Mouse (Mus musculus) embryonic fibroblast, embryonic 13.5 days (primary cell): ENCODE data around the gene Stim1. TPM values are rescaled to one million over a fixed set of nuclear protein-coding genes. Genes with fewer than 3 reads are reported as not detected.

Experiments used
- H3K27ac ChIP-seq: 2 replicates; pipeline ENCODE4 v1.5.1; 2012; ENCODE audit warnings: low read length, control low read depth, inconsistent platforms; ENCODE audit not compliant: insufficient read depth
- H3K4me1 ChIP-seq: 2 replicates; pipeline ENCODE4 v1.6.1; 2011; ENCODE audit warnings: low read length; ENCODE audit not compliant: control insufficient read depth, insufficient read depth
- H3K4me3 ChIP-seq: 2 replicates; pipeline ENCODE4 v1.5.1; 2011; ENCODE audit warnings: mild to moderate bottlenecking, control low read depth, low read length; ENCODE audit not compliant: insufficient read depth
- CTCF ChIP-seq: IDR thresholded peaks from 2 replicates; pipeline ENCODE4 v1.5.1; 2011; ENCODE audit warnings: mild to moderate bottlenecking, control low read depth, low read length, moderate library complexity, borderline replicate concordance; ENCODE audit not compliant: insufficient read depth
- POLR2A ChIP-seq: IDR thresholded peaks from 2 replicates; pipeline ENCODE4 v1.6.1; 2011; ENCODE audit warnings: low read depth, mild to moderate bottlenecking, control low read depth, low read length, moderate library complexity
- polyA plus RNA-seq: library from polyadenylated mRNA; stranded (reverse); fragments of >200 nt; gene quantifications from 2 replicates; pipeline ENCODE4 v1.2.4, GENCODE M21; 2011; ENCODE audit warnings: low read depth; ENCODE audit not compliant: missing spikeins, insufficient read length

Gene Stim1
- polyA plus RNA-seq, 1 experiment = 27.6 TPM

DNA sequence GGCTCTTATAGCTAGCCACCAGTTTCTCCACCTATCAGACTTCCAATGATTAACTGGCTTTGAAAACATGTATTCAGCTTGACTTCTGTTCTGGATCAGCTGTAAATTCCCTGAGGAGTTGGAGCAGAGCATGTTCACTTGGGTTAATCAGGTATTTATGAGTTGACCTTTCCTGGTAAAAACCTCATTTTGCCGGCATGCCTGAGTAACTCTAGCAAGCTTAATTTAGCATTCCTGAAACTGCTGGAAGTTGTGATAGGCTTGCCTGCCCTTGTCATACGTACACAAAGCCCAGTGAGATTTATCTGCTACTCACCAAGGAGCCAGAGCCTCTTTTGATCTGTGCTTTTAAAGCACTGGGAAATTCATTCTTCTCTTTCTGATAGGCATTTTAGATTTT, 25.6 kb downstream of the Stim1 start:
- peaks cover 4% of the 10 kb centered on the region; the same call in 1 of the 2 replicates for H3K4me1 ChIP-seq
- no peak for TF ChIP-seq CTCF
- no peak for TF ChIP-seq POLR2A
- no peak overlapping the region for H3K27ac ChIP-seq
- no peak overlapping the region for H3K4me3 ChIP-seq

DNA sequence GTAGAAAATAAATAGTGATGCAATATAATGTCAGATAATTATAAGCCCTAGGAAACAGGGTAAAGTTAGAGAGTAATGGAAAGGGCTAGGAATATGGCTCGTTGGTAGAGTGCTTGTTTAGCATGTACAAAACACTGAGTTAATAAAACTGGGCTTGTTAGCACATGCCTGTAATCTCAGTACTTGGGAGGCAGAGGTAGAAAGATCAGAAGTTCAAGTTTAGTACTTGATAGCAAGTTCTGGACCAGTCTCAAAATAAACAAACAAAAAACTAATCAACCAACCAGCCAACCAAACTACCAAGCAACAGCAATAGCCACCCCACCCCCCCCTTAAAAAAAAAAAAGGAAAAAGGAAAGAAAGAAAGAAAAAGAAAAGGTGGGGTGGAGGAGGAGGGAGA, 33.2 kb downstream of the Stim1 start:
- Histone ChIP-seq H3K4me3 (no peak overlapping the region), H3K4me1 (no peaks in the 10 kb centered on the region), H3K27ac (no peak overlapping the region)
- no peak for TF ChIP-seq POLR2A
- no peak for TF ChIP-seq CTCF

DNA sequence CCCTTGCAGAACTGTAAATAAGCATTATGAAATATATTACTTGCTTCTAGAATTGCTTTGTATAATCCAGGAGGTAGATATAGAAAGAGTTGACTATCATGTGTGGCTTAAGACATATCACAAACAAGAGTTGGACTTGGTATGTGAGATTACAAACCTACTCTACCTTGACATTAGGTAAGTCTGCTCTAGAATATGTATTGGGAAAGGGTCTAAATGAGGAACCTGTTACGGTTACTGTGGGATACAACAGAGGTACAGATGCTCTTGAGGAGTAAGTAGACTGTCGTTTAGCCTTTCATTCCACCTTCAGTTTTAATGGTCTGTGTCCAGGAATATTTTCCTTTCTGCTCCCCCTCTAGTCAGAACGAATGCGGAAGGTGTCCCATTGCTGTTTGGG, 34.9 kb downstream of the Stim1 start:
- TF ChIP-seq CTCF = no peak
- TF ChIP-seq POLR2A = no peak

DNA sequence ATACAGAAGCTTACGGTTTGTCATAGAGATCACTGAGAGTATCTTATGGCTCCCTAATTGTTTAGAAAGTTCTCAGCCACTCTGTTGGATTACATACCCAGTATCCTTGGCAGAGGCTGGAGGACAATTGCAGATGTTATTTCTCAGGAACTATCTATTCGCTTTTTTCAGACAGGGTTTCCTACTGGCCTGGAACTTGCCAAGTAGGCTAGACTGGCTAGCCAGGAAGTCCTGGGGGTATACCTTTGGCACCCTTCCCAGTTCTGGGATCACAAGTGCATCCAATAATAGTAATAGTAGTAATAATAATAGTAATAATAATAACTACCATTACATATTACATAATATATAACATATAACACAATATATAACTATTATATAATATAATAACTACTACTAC, 38.0 kb downstream of the Stim1 start:
- TF ChIP-seq POLR2A (no peak), CTCF (no peak)

More for the DNA sequence above, 34.9 kb downstream of the Stim1 start:
- Histone ChIP-seq H3K4me1 (no peaks in the 10 kb centered on the region), H3K27ac (no peak overlapping the region), H3K4me3 (no peak overlapping the region)

DNA sequence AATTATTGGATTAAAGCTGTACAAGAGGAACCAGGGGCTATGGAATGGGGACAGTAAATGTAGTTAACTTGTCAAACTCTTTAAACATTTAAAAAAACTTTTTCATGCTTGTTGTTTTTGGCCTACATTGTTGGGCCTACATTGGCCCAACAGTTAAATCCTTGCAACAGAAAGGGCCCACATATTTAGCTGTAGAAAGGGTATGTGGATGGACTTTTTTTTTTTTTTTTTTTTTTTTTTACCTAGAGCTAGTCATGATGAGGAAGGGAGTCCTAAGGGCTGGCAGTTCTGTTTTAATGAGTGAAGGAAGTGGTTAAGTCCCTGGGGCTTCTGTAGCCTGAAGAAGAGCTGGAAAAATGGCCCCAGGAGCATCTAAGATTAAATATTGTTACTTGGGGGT, 42.7 kb downstream of the Stim1 start:
- Histone ChIP-seq H3K4me1 (no peaks in the 10 kb centered on the region), H3K27ac (no peak overlapping the region), H3K4me3 (no peak overlapping the region)
- TF ChIP-seq CTCF = no peak
- TF ChIP-seq POLR2A = no peak

More for the DNA sequence above, 38.0 kb downstream of the Stim1 start:
- Histone ChIP-seq H3K4me1 (no peaks in the 10 kb centered on the region), H3K4me3 (no peak overlapping the region), H3K27ac (no peak overlapping the region)

DNA sequence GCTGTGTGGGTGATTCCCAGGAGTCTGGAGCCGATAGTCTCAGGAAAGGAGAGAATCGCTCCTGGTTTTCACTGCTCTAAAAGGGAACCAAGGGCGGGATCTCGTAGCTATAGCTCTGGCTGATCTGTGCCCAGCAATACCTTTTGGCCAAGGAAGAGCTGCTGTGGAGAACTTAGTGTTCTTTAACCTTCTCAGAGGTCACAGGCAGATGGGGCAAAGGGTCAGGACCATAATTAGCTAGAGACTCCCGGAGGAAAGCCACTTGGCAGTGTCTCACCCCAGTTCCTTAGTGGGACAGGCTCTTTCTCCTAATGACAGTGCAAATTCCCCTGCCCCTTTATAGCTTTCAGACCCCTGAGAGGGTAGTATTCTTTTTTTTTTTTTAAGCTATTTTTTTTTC, 43.2 kb downstream of the Stim1 start:
- H3K4me1 ChIP-seq = no peaks in the 10 kb centered on the region
- H3K4me3 ChIP-seq = no peak overlapping the region
- H3K27ac ChIP-seq = no peak overlapping the region
- no peak for TF ChIP-seq POLR2A
- TF ChIP-seq CTCF = no peak

DNA sequence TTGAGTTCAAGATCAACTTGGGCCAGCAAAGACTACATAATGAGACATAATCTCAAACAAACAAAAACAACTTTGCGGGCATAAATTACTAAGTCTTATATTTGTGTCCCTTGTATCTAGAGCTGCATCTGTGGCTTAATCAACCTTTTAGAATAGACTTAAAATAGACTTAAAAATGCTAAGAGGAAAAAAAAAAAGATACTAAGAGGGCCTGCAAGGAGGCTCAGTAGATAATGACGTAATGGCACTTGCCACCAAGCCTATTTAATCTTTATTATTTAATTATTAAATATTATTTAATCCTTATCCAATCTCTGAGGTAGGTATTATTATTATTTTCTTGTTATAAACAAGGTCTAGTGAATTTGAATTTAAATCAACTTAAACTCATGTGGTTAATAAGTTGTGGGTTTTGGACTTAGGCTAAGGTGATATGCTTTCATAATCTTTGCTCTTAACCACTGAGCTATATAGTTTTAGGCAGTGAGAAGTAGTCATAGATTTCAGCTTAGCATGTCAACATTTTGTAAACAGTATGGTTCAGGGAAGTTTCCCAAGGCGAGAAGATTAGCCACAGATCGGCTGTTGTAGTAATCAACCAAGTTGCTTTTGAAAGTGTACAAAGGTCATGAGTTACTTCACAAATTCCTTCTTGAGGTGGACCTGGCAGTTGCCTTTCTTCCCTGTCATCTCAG, 45.4 kb downstream of the Stim1 start:
- Histone ChIP-seq H3K4me1 (no peaks in the 10 kb centered on the region), H3K27ac (no peak overlapping the region), H3K4me3 (no peak overlapping the region)
- no peak for TF ChIP-seq CTCF
- no peak for TF ChIP-seq POLR2A

DNA sequence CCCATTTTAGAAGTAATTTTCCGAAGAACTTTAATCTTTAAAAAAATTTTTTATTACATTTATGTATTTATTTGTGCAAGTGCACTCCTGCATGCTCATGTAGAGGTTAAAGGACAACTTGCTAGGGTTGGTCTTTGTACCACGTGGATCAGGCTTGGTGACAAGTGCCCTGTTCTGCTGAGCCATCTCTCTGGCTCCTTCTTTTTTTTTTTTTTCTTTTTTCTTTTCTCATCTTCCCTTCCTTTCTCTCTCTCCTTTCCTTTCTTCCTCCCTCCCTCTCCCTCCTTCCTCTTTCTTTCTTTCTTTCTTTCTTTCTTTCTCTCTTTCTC, 45.9 kb downstream of the Stim1 start:
- Histone ChIP-seq H3K27ac (no peak overlapping the region), H3K4me1 (no peaks in the 10 kb centered on the region), H3K4me3 (no peak overlapping the region)
- TF ChIP-seq CTCF (no peak), POLR2A (no peak)

DNA sequence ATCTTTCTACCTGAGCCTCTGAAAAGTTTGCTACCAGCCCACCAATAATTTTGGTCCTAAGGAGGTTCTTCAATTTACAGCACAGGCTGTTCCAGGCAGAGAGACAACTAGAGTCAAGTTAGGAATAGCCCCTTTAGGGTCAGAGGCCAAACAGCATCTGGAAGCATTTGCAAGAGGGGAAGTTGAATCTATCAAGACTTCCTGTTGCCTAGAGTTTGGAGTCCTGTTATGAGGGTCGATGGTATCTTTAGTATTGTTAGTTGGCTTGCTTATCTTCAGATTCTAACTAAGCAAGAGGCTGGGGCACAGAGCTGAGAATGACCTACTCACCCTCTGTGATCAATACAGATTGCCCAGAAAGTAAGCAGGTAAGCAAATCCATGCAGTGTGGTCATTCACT, 46.5 kb downstream of the Stim1 start:
- no peaks in the 10 kb centered on the region for H3K4me1 ChIP-seq
- TF ChIP-seq CTCF (no peak), POLR2A (no peak)
- no peak overlapping the region for H3K4me3 ChIP-seq
- no peak overlapping the region for H3K27ac ChIP-seq

DNA sequence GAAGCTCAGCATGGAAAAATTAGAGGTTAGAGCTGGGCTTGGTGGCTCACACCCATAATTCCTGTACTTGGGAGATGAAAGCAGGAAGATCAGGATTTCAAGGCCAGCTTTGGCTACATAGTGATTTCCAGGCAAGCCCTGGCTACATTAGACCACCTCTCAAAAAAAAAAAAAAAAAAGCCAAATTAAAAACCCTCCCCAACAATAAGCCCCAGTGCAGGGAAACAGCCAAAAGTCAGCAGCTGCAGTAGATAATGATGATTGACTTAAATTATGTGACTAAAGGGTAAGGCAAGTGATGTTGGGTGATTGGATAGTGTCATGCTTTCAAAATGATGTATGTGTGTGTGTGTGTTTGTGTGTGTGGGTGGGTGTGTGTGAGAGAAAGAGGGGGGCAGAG, 47.3 kb downstream of the Stim1 start:
- Histone ChIP-seq H3K27ac (no peak overlapping the region), H3K4me3 (no peak overlapping the region), H3K4me1 (no peaks in the 10 kb centered on the region)
- no peak for TF ChIP-seq POLR2A
- no peak for TF ChIP-seq CTCF

DNA sequence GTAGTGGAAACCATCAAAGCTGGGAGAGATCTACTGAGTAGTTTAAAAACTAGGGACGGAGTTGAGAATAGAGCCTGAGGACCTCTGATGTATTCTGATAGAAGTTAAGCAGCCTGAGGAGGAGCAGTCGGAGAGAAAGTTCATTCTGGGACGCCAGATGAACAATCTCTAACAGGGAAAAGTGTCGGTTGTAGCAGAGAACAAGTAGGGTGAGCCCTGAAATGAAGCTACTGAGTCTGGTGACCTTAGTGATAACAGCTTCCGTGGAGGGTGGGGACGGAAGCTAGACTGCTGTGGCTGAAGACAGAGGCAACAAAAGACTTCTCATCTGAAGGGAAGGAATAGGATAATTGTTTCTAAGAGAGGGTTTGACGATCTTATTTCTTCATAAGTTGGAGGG, 47.8 kb downstream of the Stim1 start:
- TF ChIP-seq POLR2A (no peak), CTCF (no peak)
- Histone ChIP-seq H3K27ac (no peak overlapping the region), H3K4me1 (no peaks in the 10 kb centered on the region), H3K4me3 (no peak overlapping the region)
